Mouse (Mus musculus): Measurements from ENCODE around the gene Ptprf.

The Ptprf gene

DNA sequence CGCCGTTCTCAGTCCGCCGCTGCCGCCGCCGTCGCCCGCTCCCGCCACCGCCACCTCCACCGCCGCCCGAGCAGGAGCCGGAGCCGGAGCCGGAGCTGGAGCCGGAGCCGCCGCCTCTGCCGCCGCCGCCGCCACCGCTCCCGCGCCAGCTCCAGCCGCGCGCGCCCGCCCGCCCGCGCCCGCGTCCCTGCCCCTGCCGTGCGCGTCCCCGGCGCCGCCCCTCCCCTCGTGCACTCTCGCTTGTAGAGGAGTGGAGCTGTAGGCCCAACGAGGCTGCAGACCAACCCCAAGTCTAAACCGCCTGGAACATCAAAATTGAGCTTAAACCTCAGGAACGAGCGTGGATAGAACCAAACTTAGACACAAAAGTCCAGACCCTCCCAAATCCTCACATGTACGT, at the start of gene Ptprf:
TSS of gene Ptprf (minus strand) at position 175 of the 400 bp plus-strand sequence.
- peak; percentile 84 for DNase-seq

DNA sequence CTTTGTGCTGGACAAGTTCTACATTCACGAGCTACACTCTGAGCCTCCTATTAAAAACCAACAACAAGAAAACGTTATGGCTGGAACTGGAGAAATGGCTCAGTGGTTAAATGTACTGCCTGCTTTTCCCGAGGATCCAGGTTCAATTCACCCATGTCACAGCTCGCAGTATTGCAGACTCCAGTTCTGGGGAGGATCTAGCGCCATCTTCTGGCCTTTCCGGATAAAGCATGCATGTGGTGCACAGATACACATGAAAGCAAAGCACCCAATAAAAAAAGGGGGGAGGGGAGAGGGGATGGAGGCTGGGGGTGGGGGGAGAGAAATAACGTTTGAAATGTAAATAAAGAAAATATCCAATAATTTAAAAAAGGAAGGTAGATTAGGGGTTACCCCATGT, 45.5 kb upstream of the Ptprf start:
- DNase-seq, result peak; percentile 73

DNA sequence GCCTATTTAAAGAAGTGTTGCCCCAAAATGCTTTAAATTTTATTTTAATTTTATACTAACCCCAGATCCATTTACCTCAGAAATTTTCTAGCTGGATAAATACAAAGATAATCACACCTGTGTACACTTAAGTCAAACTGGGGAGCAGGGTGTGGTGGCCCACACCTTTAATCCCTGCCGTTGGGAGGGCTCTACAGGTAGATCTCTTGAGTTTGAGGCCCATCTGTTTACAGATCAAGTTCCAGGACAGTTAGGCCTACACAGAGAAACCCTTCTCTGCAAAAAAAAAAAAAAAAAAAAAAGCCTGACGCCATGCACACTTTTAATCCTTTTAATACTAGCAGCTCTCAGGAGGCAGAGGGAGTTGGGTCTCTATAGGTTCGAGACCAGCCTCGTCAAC, 44.8 kb upstream of the Ptprf start:
- DNase-seq, result no peak

- no peak for DNase-seq
Measured at GRCm38 (mm10) chr4:118331777-118332176, 40.6 kb upstream of the Ptprf start.

- DNase-seq, result no peak
Measured at GRCm38 (mm10) chr4:118326476-118326875, 35.3 kb upstream of the Ptprf start.

DNA sequence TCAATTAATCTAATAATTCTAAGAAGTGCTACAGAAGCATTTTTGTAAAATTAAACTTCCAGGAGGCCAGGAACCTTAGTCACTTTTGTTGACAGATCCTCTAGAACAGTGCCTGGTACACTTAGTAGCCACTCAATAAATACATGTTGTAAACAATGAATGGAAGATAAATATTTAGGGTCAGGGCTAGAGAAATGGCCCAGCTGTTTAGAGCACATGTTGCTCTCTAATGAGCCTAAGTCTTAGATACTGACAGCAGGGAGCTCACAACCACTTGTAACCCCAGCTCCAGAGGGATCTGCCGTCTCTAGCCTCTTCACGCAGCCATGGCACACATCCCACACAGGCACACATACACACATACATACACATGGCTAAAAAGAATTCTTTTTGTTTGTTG, 29.4 kb upstream of the Ptprf start:
- DNase-seq, result no peak

DNA sequence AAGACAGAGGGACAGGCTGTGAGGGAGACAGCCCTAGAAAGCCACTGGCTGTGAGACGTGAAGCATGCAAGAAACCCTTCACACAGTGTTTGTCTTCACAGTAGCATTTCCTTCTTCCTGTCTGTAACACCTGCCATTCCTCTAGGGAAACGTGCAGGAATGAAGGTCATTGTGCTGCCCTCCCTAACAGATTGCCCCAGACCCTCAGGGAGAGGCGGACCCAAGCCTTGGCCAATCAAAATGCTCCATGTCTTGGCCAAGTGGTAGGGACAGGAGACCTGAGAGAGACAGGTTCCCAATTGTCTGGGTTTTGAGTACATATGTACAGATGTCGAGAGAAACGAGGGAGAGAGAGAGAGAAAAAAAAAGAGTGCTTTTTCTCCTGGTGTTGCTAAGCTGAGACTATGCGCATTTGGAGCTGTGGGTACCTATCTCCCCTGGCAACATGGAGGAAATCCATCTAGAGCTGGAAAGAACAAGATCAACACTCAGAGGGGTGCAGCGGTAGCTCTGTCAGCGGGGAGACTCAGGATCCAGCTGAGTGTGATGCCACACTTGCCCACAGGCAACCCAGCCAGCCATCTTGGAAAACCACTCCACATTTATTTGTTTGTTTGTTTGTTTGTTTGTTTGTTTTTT, 28.6 kb upstream of the Ptprf start:
- no peak for DNase-seq

- DNase-seq, result no peak
Measured at GRCm38 (mm10) chr4:118316662-118317061, 25.5 kb upstream of the Ptprf start.

- DNase-seq, result no peak
Measured at GRCm38 (mm10) chr4:118315286-118315685, 24.1 kb upstream of the Ptprf start.

DNA sequence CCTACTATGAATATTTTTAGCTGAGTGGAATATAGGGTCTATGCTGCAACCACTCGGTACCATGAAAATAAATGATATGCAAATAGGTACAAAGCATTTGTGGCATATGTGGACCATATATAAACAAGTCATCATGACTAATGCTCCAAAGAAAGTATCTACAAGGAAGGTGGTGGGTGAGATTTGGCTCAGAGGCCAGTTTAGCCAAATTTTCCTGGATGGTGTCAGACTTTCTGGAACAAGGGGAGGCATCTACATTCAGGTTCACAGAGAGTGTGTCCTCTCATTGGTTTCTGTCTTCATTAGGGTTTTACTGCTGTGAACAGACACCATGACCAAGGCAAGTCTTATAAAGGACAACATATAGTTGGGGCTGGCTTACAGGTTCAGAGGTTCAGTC, 19.3 kb upstream of the Ptprf start:
- DNase-seq, result no peak

DNA sequence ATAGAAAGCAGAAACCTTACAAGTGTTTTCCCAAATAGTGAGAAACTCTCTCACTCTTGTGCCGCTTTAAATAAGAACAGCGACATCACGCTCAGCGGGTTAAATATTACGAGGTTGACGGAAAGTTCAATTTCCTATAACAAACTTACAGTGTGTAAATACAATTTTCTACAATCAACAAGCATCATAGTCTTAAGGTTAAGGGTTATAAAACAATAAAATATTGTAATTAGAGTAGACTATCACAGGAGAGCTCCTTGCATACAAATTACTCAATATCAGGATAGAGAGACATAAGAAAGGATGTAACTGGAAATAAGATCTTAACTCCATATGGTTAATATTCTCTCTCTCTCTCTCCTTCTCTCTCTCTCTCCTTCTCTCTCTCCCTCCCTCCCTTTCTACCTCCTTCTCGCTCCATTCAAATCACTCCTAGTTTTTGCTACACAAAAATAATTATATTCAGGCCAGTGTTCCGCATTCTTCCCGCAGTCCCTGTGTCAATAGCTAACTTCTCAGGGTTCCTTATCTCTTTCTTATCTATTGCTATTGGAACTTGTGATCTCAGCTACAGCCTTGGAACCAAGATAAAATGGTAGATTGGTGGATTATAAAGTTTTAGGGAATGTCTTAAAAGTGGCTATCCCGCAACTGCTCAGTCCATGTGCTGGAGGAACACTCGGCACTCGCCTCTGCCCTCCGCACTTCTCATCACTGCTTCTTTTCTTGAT, 16.5 kb upstream of the Ptprf start:
- no peak for DNase-seq

- no peak for DNase-seq
Measured at GRCm38 (mm10) chr4:118306113-118306696, 15.0 kb upstream of the Ptprf start.

DNA sequence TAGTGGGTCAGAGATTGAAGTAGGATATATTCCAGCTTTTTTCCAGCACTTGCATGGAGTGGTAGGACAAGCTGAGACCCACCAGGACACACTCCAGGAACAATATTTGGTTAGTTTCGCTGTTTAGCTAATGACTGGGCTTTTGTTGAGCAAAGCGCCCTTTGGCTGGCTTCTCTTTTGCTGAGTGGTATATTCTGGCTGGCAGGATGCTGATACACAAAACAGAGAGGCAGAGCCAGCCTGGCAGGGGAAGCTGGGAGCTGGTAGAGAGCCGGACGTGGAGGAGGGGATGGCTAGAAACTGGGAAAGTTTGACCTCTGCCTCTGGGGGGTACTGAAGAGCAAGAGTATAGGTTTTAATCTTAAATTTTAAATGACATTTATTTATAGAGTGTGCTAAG, 13.8 kb upstream of the Ptprf start:
- DNase-seq, result no peak

- no peak for DNase-seq
Measured at GRCm38 (mm10) chr4:118297844-118298243, 6.6 kb upstream of the Ptprf start.

GRCm38 (mm10) chr4:118295651-118296561, 4.7 kb upstream of the Ptprf start:
- no peak for DNase-seq

GRCm38 (mm10) chr4:118294811-118295210, 3.6 kb upstream of the Ptprf start:
- no peak for DNase-seq

- peak; percentile 78 for DNase-seq
Measured at GRCm38 (mm10) chr4:118292741-118293306, 1.6 kb upstream of the Ptprf start.

DNA sequence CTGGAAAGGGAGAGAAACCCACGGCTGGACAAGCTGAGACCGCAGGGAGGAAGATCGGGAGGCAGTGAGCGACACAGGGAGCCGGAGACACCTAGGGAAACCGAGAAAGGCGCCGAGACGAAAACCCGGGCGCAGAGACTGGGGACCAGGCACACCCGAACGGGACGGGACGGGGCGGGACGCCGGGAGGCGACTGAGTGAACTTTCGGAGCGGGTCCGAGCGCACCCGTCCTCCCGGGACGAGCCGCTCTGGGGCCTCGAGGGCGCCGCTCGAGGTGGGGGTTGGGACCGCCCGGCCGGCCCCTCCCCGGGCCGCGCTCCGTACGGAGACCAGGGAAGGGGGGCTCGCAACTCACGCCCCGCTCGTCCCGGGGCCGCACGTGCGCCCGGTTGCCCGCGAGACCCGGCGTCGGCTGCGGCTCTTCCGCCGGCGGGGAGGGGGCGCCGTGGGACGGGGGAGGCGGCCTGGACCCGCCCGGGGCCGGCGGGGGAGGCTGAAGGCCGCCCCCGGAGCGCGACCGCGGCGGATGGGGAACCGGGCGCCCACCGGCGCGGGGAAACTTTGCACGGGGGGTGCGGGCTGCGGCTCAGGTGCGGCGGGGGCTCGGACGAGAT, 682 bp downstream of the Ptprf start:
- peak; percentile 26 for DNase-seq

DNA sequence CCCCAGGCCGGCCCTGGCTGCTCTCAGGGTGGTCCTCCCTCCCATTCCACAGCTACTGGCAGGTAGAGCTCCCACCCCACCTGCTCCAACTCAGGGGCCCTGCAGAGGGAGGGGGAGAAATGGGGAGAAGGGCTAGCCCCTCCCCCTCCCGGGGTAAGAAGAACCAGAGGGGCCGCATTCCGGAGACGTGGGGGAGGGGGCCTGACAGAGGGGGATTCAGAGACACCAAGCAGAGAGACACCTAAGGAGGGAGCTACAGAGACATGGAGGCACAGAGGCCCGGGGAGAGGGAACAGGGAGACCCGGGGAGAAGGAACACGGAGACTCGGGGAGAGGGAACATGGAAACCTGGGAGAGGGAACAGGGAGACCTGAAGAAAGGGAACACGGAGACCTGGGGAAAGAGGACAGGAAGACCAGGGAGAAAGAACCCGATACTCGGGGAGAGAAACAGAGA, 1.2 kb downstream of the Ptprf start:
- DNase-seq, result no peak

- DNase-seq, result no peak
Measured at GRCm38 (mm10) chr4:118289266-118289665, 1.9 kb downstream of the Ptprf start.

DNA sequence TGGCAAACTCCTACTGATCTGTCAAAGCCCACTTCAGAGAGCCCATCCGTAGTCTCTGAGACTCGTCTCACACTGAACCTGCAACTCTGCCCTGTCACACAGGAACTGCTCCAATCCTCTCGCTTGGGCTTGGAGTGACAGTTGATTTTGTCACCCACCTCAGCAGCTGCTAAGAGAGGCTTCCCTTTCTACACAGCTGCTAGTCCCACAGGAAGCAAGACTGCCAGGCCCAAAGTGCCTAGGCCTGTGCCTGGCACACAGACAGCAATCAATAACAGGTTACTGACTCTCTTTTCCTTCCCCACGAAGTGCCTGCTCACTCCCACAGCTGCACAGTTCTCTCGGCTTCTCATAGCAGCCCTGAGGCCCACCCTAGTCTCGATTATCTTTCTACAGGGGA, 2.7 kb downstream of the Ptprf start:
- no peak for DNase-seq

DNA sequence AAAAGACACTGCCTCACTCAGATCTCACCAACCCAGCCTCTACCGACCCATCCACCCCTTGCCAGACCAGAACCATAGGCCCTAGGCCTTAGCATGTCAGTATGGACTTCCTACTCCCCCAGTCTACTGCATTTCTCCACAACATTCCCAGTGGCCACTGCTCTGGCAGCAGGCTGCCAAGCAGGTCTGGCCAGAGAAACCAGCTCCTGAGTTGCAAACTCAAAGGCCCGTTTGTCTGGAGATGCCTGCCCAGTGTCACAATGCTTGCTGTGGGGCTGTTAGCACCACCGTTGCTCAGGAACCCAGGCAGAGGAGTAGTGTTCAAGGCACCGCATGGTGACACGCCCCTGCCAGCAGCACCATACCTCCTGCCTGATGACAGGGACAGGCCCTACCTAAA, 5.0 kb downstream of the Ptprf start:
- DNase-seq, result no peak
